ENCODE assay signal across 9 mouse cellular contexts in the genomic region with DNA sequence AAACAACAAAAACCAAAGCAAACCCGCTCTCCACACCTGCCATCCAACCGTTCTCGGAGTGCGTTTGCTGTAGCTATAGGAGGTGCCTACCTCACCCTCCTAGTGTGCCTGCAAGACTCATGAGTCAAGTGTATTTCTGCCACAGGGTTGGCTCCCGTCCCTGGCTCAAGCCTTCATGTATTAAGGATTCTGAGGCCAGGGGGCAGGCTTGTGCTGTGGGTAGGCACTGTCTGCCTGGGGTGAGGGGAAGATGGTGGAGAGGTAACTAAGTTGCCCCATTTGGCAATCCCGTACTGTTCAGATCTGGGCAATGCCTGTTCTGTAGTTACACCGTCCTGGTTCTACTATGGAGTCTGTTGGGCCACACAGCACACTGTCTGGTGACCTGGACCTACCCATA.
DNase-seq lines count a peak whose midpoint lies in the region; ATAC-seq and TF ChIP-seq lines count a peak whose summit lies in the region.
"Had no signal": no experiment of that assay in that cellular context is flagged by ENCODE, and none has a peak within 500 bp of the region (broad histone marks: within the 10 kb centered on the region; RNA-seq: fewer than 3 reads in every experiment).

No protein-coding gene starts in this region.

- ATAC-seq in heart, embryonic 11.5 days (replicated peaks; ENCODE audit: insufficient number of reproducible peaks, low FRiP score, low TSS enrichment), result no peak
- no peak for ATAC-seq in neural tube, embryonic 11.5 days (ENCODE audit: insufficient read depth, low FRiP score, low TSS enrichment)
- no peak for ATAC-seq in lung, postnatal 0 days

- peak; percentile 97 for DNase-seq in heart, adult 11 months
- no peak for DNase-seq in neural tube, embryonic 11.5 days (ENCODE audit: low spot score)
- DNase-seq in neural tube, embryonic 10.5 days (ENCODE audit: extremely low spot score, low spot score), result no peak
- peak; percentile 65 for DNase-seq in lung, postnatal 0 days (ENCODE audit: low spot score)
- peak; percentile 73 to 79 for DNase-seq in thymus, postnatal 36 days
- no peak for DNase-seq in embryo, embryonic 10 days (ENCODE audit: low spot score)
- no peak for DNase-seq in left cerebral cortex, postnatal 4 days

- intact Hi-C loops in left cerebral cortex, postnatal 4 days (cut with DNase I), result no loop called here

- no peak overlapping the region for H3K9ac ChIP-seq in heart, embryonic 11.5 days (ENCODE audit: low read depth, low read length)
- no peak overlapping the region for H3K9ac ChIP-seq in neural tube, embryonic 11.5 days (ENCODE audit: low read length)
- H3K9ac ChIP-seq in lung, postnatal 0 days (replicated peaks; ENCODE audit: low read depth), result no peak overlapping the region
- H3K9ac ChIP-seq: embryonic facial prominence, embryonic 13.5 days had no signal

- peak; percentile 58 for TF ChIP-seq CTCF in lung, postnatal 0 days (IDR thresholded peaks at IDR 0.05)

- H3K4me3 ChIP-seq in heart, embryonic 11.5 days (ENCODE audit: low read depth, low read length), result no peak overlapping the region
- no peak overlapping the region for H3K4me3 ChIP-seq in neural tube, embryonic 11.5 days (ENCODE audit: low read depth, low read length)
- no peak overlapping the region for H3K4me3 ChIP-seq in lung, postnatal 0 days (ENCODE audit: low read depth, low read length)
- H3K4me3 ChIP-seq: embryonic facial prominence, embryonic 13.5 days had no signal

- no peak overlapping the region for H3K4me2 ChIP-seq in heart, embryonic 11.5 days
- H3K4me2 ChIP-seq in neural tube, embryonic 11.5 days (ENCODE audit: low read depth), result no peak overlapping the region
- no peak overlapping the region for H3K4me2 ChIP-seq in lung, postnatal 0 days (replicated peaks; ENCODE audit: low read depth, low read length)
- H3K4me2 ChIP-seq: embryonic facial prominence, embryonic 13.5 days had no signal

- no peak for TF ChIP-seq EP300 in lung, postnatal 0 days (IDR thresholded peaks at IDR 0.05)

- 85% methylated on average over 7 of the region's 7 CpGs for WGBS in heart, embryonic 11.5 days (ENCODE audit: insufficient replicate concordance)
- WGBS in neural tube, embryonic 11.5 days, result 89% methylated on average over 7 of the region's 7 CpGs
- 67% methylated on average over 7 of the region's 7 CpGs for WGBS in lung, postnatal 0 days

- H3K27me3 ChIP-seq in heart, embryonic 11.5 days (ENCODE audit: control insufficient read depth, insufficient read depth, low read length), result no peaks in the 10 kb centered on the region
- H3K27me3 ChIP-seq in neural tube, embryonic 11.5 days (ENCODE audit: control insufficient read depth, insufficient read depth, low read length), result no peaks in the 10 kb centered on the region
- no peaks in the 10 kb centered on the region for H3K27me3 ChIP-seq in lung, postnatal 0 days (replicated peaks; ENCODE audit: insufficient read depth, low read length)
- H3K27me3 ChIP-seq: embryonic facial prominence, embryonic 13.5 days had no signal

- H3K27ac ChIP-seq in heart, embryonic 11.5 days (ENCODE audit: low read depth, low read length), result no peak overlapping the region
- 0 out of 2 replicates have a peak overlapping the region, but pooled peaks have one; percentile 7 for H3K27ac ChIP-seq in neural tube, embryonic 11.5 days (ENCODE audit: low read depth, low read length)
- H3K27ac ChIP-seq in lung, postnatal 0 days (ENCODE audit: low read length), result 0 out of 2 replicates have a peak overlapping the region, but pooled peaks have one; percentile 90

- peaks cover 90% of the 10 kb centered on the region for H3K4me1 ChIP-seq in heart, embryonic 11.5 days (ENCODE audit: control insufficient read depth, insufficient read depth, low read length)
- H3K4me1 ChIP-seq in neural tube, embryonic 11.5 days (ENCODE audit: control insufficient read depth, insufficient read depth, low read length), result peaks cover 55% of the 10 kb centered on the region
- H3K4me1 ChIP-seq in lung, postnatal 0 days (ENCODE audit: insufficient read depth, low read depth, low read length), result peaks cover 58% of the 10 kb centered on the region

- no peaks in the 10 kb centered on the region for H3K9me3 ChIP-seq in heart, embryonic 11.5 days (replicated peaks; ENCODE audit: control insufficient read depth, low read length)
- H3K9me3 ChIP-seq in neural tube, embryonic 11.5 days (ENCODE audit: control insufficient read depth, low read length), result no peaks in the 10 kb centered on the region
- no peaks in the 10 kb centered on the region for H3K9me3 ChIP-seq in lung, postnatal 0 days (ENCODE audit: low read length)
- H3K9me3 ChIP-seq: embryonic facial prominence, embryonic 13.5 days had no signal

- H3K36me3 ChIP-seq in heart, embryonic 11.5 days (ENCODE audit: control insufficient read depth, insufficient read depth, low read length), result no peaks in the 10 kb centered on the region
- peaks cover 2% of the 10 kb centered on the region; the same call in 1 of the 2 replicates for H3K36me3 ChIP-seq in neural tube, embryonic 11.5 days (ENCODE audit: control insufficient read depth, insufficient read depth, low read length)
- H3K36me3 ChIP-seq in lung, postnatal 0 days (ENCODE audit: insufficient read depth, low read length), result no peaks in the 10 kb centered on the region

Comparison
In these comparisons a context has a peak if more than half of its experiments do, and no peak if none do; other contexts are left out.
1. DNase-seq: peak in heart, adult 11 months (single experiment), lung, postnatal 0 days (single experiment) and thymus, postnatal 36 days (2 of 2); none in neural tube, embryonic 11.5 days (single experiment), neural tube, embryonic 10.5 days (single experiment), embryo, embryonic 10 days (single experiment) and left cerebral cortex, postnatal 4 days (single experiment).